Mouse (Mus musculus): Measurements from ENCODE around the gene Zfp512b. TPM values are rescaled to one million over a fixed set of nuclear protein-coding genes. Genes with fewer than 3 reads are reported as not detected.

Gene Zfp512b
- polyA plus RNA-seq, 1 experiment from 2014 or later: 24.4 TPM

GRCm38 (mm10) chr2:181600828-181601750 lies 8.5 kb upstream of the Zfp512b start:
- H3K9me3 ChIP-seq (replicated peaks; ENCODE audit: control insufficient read depth, low read length): no peaks in the 10 kb centered on the region
- no peak overlapping the region; the same call in 1 of the 2 replicates for H3K27ac ChIP-seq (replicated peaks; ENCODE audit: low read depth, low read length)
- peaks cover 3% of the 10 kb centered on the region; the same call in 1 of the 2 replicates for H3K4me1 ChIP-seq (ENCODE audit: control insufficient read depth, insufficient read depth, low read length)
- peak overlapping the region; percentile 96 for H3K4me3 ChIP-seq (ENCODE audit: low read depth, low read length)
- H3K9ac ChIP-seq (replicated peaks; ENCODE audit: low read length): peak overlapping the region; percentile 83
- ATAC-seq (replicated peaks; ENCODE audit: insufficient number of reproducible peaks, low FRiP score, low TSS enrichment, low read depth) (peak; percentile 91), DNase-seq (ENCODE audit: low spot score) (peak; percentile 99)
- H3K36me3 ChIP-seq (replicated peaks; ENCODE audit: control insufficient read depth, insufficient read depth, low read depth, low read length): no peaks in the 10 kb centered on the region
- 1% methylated on average over 57 of the region's 57 CpGs for WGBS
- H3K4me2 ChIP-seq (ENCODE audit: low read depth, low read length): peak overlapping the region; percentile 78
- no peaks in the 10 kb centered on the region for H3K27me3 ChIP-seq (ENCODE audit: control insufficient read depth, insufficient read depth, low read length)

GRCm38 (mm10) chr2:181600226-181600758 lies 7.7 kb upstream of the Zfp512b start:
- no peaks in the 10 kb centered on the region for H3K27me3 ChIP-seq (ENCODE audit: control insufficient read depth, insufficient read depth, low read length)
- H3K36me3 ChIP-seq (replicated peaks; ENCODE audit: control insufficient read depth, insufficient read depth, low read depth, low read length): no peaks in the 10 kb centered on the region
- H3K27ac ChIP-seq (replicated peaks; ENCODE audit: low read depth, low read length): no peak overlapping the region
- H3K4me1 ChIP-seq (ENCODE audit: control insufficient read depth, insufficient read depth, low read length): peaks cover 3% of the 10 kb centered on the region; the same call in 1 of the 2 replicates
- 61% methylated on average over 6 of the region's 6 CpGs for WGBS
- peak overlapping the region; percentile 74 for H3K9ac ChIP-seq (replicated peaks; ENCODE audit: low read length)
- H3K9me3 ChIP-seq (replicated peaks; ENCODE audit: control insufficient read depth, low read length): no peaks in the 10 kb centered on the region
- H3K4me3 ChIP-seq (ENCODE audit: low read depth, low read length): peak overlapping the region; percentile 96
- peak overlapping the region; percentile 78 for H3K4me2 ChIP-seq (ENCODE audit: low read depth, low read length)
- DNase-seq (ENCODE audit: low spot score) (no peak), ATAC-seq (replicated peaks; ENCODE audit: insufficient number of reproducible peaks, low FRiP score, low TSS enrichment, low read depth) (no peak)

GRCm38 (mm10) chr2:181598454-181599351 lies 6.1 kb upstream of the Zfp512b start, which contains the start of gene Samd10:
Gene Samd10 (minus strand): TSS chr2:181599212.
- H3K9me3 ChIP-seq (replicated peaks; ENCODE audit: control insufficient read depth, low read length): no peaks in the 10 kb centered on the region
- H3K4me2 ChIP-seq (ENCODE audit: low read depth, low read length): peak within 1 kb of the TSS; percentile 98
- ATAC-seq (replicated peaks; ENCODE audit: insufficient number of reproducible peaks, low FRiP score, low TSS enrichment, low read depth): no peak; the same call in 1 of the 2 replicates
- peak within 1 kb of the TSS; percentile 66 for H3K4me3 ChIP-seq (ENCODE audit: low read depth, low read length)
- WGBS: 1% methylated on average over 71 of the region's 71 CpGs
- H3K4me1 ChIP-seq (ENCODE audit: control insufficient read depth, insufficient read depth, low read length): peaks cover 3% of the 10 kb centered on the region; the same call in 1 of the 2 replicates
- peak within 1 kb of the TSS; percentile 47; the same call in 1 of the 2 replicates for H3K27ac ChIP-seq (replicated peaks; ENCODE audit: low read depth, low read length)
- H3K27me3 ChIP-seq (ENCODE audit: control insufficient read depth, insufficient read depth, low read length): no peaks in the 10 kb centered on the region
- peak within 1 kb of the TSS; percentile 83 for H3K9ac ChIP-seq (replicated peaks; ENCODE audit: low read length)
- peak; percentile 75 for DNase-seq (ENCODE audit: low spot score)
- H3K36me3 ChIP-seq (replicated peaks; ENCODE audit: control insufficient read depth, insufficient read depth, low read depth, low read length): no peaks in the 10 kb centered on the region

- H3K9me3 ChIP-seq (replicated peaks; ENCODE audit: control insufficient read depth, low read length): no peaks in the 10 kb centered on the region
- no peaks in the 10 kb centered on the region for H3K36me3 ChIP-seq (replicated peaks; ENCODE audit: control insufficient read depth, insufficient read depth, low read depth, low read length)
- no peaks in the 10 kb centered on the region for H3K27me3 ChIP-seq (ENCODE audit: control insufficient read depth, insufficient read depth, low read length)
- WGBS: 78% methylated on average over 7 of the region's 7 CpGs
- no peak overlapping the region for H3K9ac ChIP-seq (replicated peaks; ENCODE audit: low read length)
- ATAC-seq (replicated peaks; ENCODE audit: insufficient number of reproducible peaks, low FRiP score, low TSS enrichment, low read depth) (no peak), DNase-seq (ENCODE audit: low spot score) (peak; percentile 20)
- H3K4me1 ChIP-seq (ENCODE audit: control insufficient read depth, insufficient read depth, low read length): peaks cover 3% of the 10 kb centered on the region; the same call in 1 of the 2 replicates
- no peak overlapping the region for H3K4me2 ChIP-seq (ENCODE audit: low read depth, low read length)
- H3K27ac ChIP-seq (replicated peaks; ENCODE audit: low read depth, low read length): no peak overlapping the region
- H3K4me3 ChIP-seq (ENCODE audit: low read depth, low read length): no peak overlapping the region
Observed at GRCm38 (mm10) chr2:181597378-181598061, 4.9 kb upstream of the Zfp512b start.

- no peak overlapping the region for H3K4me2 ChIP-seq (ENCODE audit: low read depth, low read length)
- no peak overlapping the region for H3K27ac ChIP-seq (replicated peaks; ENCODE audit: low read depth, low read length)
- WGBS: 48% methylated on average over 6 of the region's 6 CpGs
- DNase-seq (ENCODE audit: low spot score): no peak
- H3K27me3 ChIP-seq (ENCODE audit: control insufficient read depth, insufficient read depth, low read length): no peaks in the 10 kb centered on the region
- no peak overlapping the region for H3K4me3 ChIP-seq (ENCODE audit: low read depth, low read length)
- H3K36me3 ChIP-seq (replicated peaks; ENCODE audit: control insufficient read depth, insufficient read depth, low read depth, low read length): no peaks in the 10 kb centered on the region
- ATAC-seq (replicated peaks; ENCODE audit: insufficient number of reproducible peaks, low FRiP score, low TSS enrichment, low read depth): no peak
- no peak overlapping the region for H3K9ac ChIP-seq (replicated peaks; ENCODE audit: low read length)
- H3K9me3 ChIP-seq (replicated peaks; ENCODE audit: control insufficient read depth, low read length): no peaks in the 10 kb centered on the region
- no peaks in the 10 kb centered on the region; the same call in 1 of the 2 replicates for H3K4me1 ChIP-seq (ENCODE audit: control insufficient read depth, insufficient read depth, low read length)
Observed at GRCm38 (mm10) chr2:181596221-181596960, 3.8 kb upstream of the Zfp512b start.

- Histone ChIP-seq H3K27me3 (ENCODE audit: control insufficient read depth, insufficient read depth, low read length) (no peaks in the 10 kb centered on the region), H3K4me3 (ENCODE audit: low read depth, low read length) (no peak overlapping the region), H3K4me2 (ENCODE audit: low read depth, low read length) (no peak overlapping the region), H3K9ac (replicated peaks; ENCODE audit: low read length) (no peak overlapping the region), H3K27ac (replicated peaks; ENCODE audit: low read depth, low read length) (no peak overlapping the region), H3K36me3 (replicated peaks; ENCODE audit: control insufficient read depth, insufficient read depth, low read depth, low read length) (peaks cover 3% of the 10 kb centered on the region; the same call in 1 of the 2 replicates), H3K4me1 (ENCODE audit: control insufficient read depth, insufficient read depth, low read length) (no peaks in the 10 kb centered on the region; the same call in 1 of the 2 replicates), H3K9me3 (replicated peaks; ENCODE audit: control insufficient read depth, low read length) (no peaks in the 10 kb centered on the region)
- peak; percentile 63 for DNase-seq (ENCODE audit: low spot score)
- 79% methylated on average over 4 of the region's 4 CpGs for WGBS
- no peak for ATAC-seq (replicated peaks; ENCODE audit: insufficient number of reproducible peaks, low FRiP score, low TSS enrichment, low read depth)
Observed at GRCm38 (mm10) chr2:181594946-181595696, 2.5 kb upstream of the Zfp512b start.
